Comparison of ENCODE assay signal across 8 mouse cellular contexts in the genomic region with DNA sequence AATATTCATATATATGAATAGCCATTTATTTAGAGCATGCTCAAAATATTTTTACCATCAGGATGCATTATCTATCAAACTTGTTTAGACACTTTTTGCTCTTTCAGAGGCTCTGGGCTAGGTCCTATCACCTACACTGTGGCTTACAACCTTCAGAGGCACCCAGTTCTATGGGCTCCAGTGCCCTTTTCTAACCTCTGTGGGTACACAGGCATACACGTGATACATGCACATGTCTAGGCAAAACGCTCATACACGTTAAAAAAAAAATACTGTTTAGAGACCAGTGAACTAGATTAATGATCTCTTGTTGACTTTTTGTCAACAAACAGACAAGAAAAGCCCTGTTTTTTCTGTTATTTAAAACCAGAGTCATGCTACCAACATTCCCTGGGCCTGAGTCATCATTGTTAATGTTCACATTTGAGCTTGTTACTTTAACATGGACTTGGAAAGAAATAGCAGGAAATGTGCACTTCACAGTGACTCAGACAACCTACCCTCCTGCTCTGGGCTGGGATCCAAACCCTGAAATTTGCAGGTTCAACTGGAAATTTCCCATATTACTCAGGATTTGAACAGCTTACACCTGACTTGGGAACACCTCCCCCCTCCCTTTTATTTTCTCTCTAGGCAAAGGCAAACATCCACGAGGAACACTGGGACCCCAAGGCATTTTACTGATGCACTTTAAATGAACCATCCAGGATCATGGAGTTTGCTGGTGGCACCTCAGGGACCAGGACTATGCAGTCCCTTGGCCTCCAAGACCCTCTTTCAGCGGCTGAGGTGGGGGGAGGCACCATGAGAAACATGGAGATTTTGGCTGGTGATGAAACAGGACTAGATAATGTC.
A peak's percentile ranks its signal among the peaks of the same experiment; 100 is the strongest.
DNase-seq lines count a peak whose midpoint lies in the region; ATAC-seq and TF ChIP-seq lines count a peak whose summit lies in the region.

No protein-coding gene starts in this region.

- WGBS in heart, embryonic 12.5 days: 67% methylated on average over 5 of the region's 5 CpGs
- WGBS in olfactory bulb, adult 2 months: 43% methylated on average over 5 of the region's 5 CpGs

- no peak overlapping the region for H3K4me3 ChIP-seq in heart, embryonic 12.5 days
- H3K4me3 ChIP-seq in olfactory bulb, adult 2 months (ENCODE audit: insufficient read depth, low read depth, low read length): no peak overlapping the region

- no peak overlapping the region for H3K9ac ChIP-seq in heart, embryonic 12.5 days

- no peak for DNase-seq in heart, adult 8-10 months (ENCODE audit: low spot score)
- DNase-seq in adipocyte (ENCODE audit: low spot score): peak; percentile 89
- peak; percentile 69 to 70 for DNase-seq in kidney, adult 8-10 months
- no peak for DNase-seq in spleen, postnatal 10 days (ENCODE audit: low spot score in 2 of 2)
- DNase-seq in cerebellum, adult 18-20 months: no peak
- no peak for DNase-seq in embryo, embryonic 11 days

- peak overlapping the region; percentile 15; the same call in 1 of the 2 replicates for H3K27ac ChIP-seq in heart, embryonic 12.5 days (ENCODE audit: poor library complexity, severe bottlenecking)
- peak overlapping the region; percentile 75 for H3K27ac ChIP-seq in olfactory bulb, adult 2 months (ENCODE audit: insufficient read depth, low read depth, low read length)

- H3K27me3 ChIP-seq in heart, embryonic 12.5 days (replicated peaks): no peaks in the 10 kb centered on the region

- H3K4me2 ChIP-seq in heart, embryonic 12.5 days: no peak overlapping the region

- 0 out of 2 replicates have a peak, but pooled peaks cover 3% of the 10 kb centered on the region for H3K9me3 ChIP-seq in heart, embryonic 12.5 days (replicated peaks)

- no peaks in the 10 kb centered on the region for H3K36me3 ChIP-seq in heart, embryonic 12.5 days

- TF ChIP-seq POLR2A in olfactory bulb, adult 2 months (IDR thresholded peaks at IDR 0.05; ENCODE audit: insufficient read depth, low read depth, low read length): no peak

- no peaks in the 10 kb centered on the region for H3K4me1 ChIP-seq in heart, embryonic 12.5 days (replicated peaks)
- H3K4me1 ChIP-seq in olfactory bulb, adult 2 months (ENCODE audit: control insufficient read depth, insufficient read depth, low read length): peaks cover 7% of the 10 kb centered on the region; the same call in 1 of the 2 replicates

- no peak for ATAC-seq in heart, embryonic 12.5 days (ENCODE audit: insufficient number of reproducible peaks, low FRiP score)

- TF ChIP-seq CTCF in olfactory bulb, adult 2 months (IDR thresholded peaks at IDR 0.05; ENCODE audit: insufficient read depth, low read depth, low read length): no peak

Comparison
In these comparisons a context has a peak if more than half of its experiments do, and no peak if none do; other contexts are left out.
1. DNase-seq: peak in adipocyte (single experiment) and kidney, adult 8-10 months (2 of 2); none in heart, adult 8-10 months (single experiment), spleen, postnatal 10 days (0 of 2), cerebellum, adult 18-20 months (0 of 2) and embryo, embryonic 11 days (single experiment).